Mouse (Mus musculus) liver, postnatal 0 days (tissue): ENCODE measurements around the gene Khdc3. TPM values are rescaled to one million over a fixed set of nuclear protein-coding genes. Genes with fewer than 3 reads are reported as not detected.
"Not testable (repeated sequence)": the region's sequence is repeated elsewhere in the genome, so short reads cannot be mapped to it uniquely, and the experiment has no call there.

Experiments used
- ATAC-seq: fragments of 200-750 bp; cut with Nextera tagmentation; 2 replicates; pipeline ENCODE4 v1.8.0; 2017; ENCODE audit warnings: mild to moderate bottlenecking, moderate library complexity
- DNase-seq: peaks from one replicate; pipeline ENCODE4 v3.0.0-alpha.2; 2016
- H3K27ac ChIP-seq: fragments of 300-500 bp; sonication (generic); 2 replicates; pipeline ENCODE4 v1.5.1; 2014; ENCODE audit warnings: antibody characterized with exemption, moderate library complexity, mild to moderate bottlenecking, low read depth
- H3K27me3 ChIP-seq: fragments of 300-500 bp; sonication (generic); 2 replicates; pipeline ENCODE4 v1.6.1; 2014; ENCODE audit warnings: low read length, control low read depth, mixed read lengths; ENCODE audit not compliant: insufficient read depth
- H3K36me3 ChIP-seq: fragments of 300-500 bp; sonication (generic); replicated peaks from 2 replicates; pipeline ENCODE4 v1.6.1; 2014; ENCODE audit warnings: mild to moderate bottlenecking, control low read depth, low read length, moderate library complexity, mixed read lengths; ENCODE audit not compliant: insufficient read depth
- H3K4me1 ChIP-seq: fragments of 300-500 bp; sonication (generic); 2 replicates; pipeline ENCODE4 v1.6.1; 2014; ENCODE audit warnings: antibody characterized with exemption, mild to moderate bottlenecking, control low read depth; ENCODE audit not compliant: insufficient read depth
- H3K4me2 ChIP-seq: fragments of 300-500 bp; sonication (generic); 2 replicates; pipeline ENCODE4 v1.6.1; 2014; ENCODE audit warnings: low read depth, mild to moderate bottlenecking, low read length, moderate library complexity, mixed read lengths
- H3K4me3 ChIP-seq: fragments of 300-500 bp; sonication (generic); 2 replicates; pipeline ENCODE4 v1.5.1; 2014; ENCODE audit warnings: low read depth, low read length
- H3K9ac ChIP-seq: fragments of 300-500 bp; sonication (generic); replicated peaks from 2 replicates; pipeline ENCODE4 v1.6.1; 2014; ENCODE audit warnings: mild to moderate bottlenecking, moderate library complexity
- H3K9me3 ChIP-seq: fragments of 300-500 bp; sonication (generic); 2 replicates; pipeline ENCODE4 v1.6.1; 2016; ENCODE audit warnings: mild to moderate bottlenecking, control low read depth, low read length, mixed read lengths
- CTCF ChIP-seq: sonication (generic); IDR thresholded peaks from 2 replicates; pipeline ENCODE4 v1.5.1; 2016; ENCODE audit warnings: antibody characterized with exemption, low read depth
- EP300 ChIP-seq: IDR thresholded peaks from 2 replicates; pipeline ENCODE4 v1.6.1; 2016; ENCODE audit warnings: antibody characterized with exemption, low read depth, mild to moderate bottlenecking
- WGBS: fragments of 180-500 bp; shearing (Covaris S2); extraction: QIAGEN DNeasy Blood & Tissue Kit; methylation state at CpG from one replicate; pipeline ENCODE4 v1.1.7; 2014; ENCODE audit not compliant: insufficient replicate concordance; 5-methylcytosine and 5-hydroxymethylcytosine counted together
- polyA plus RNA-seq: library from polyadenylated mRNA; unstranded; fragments of >200 nt; fragmentation: Nextera tagmentation; extraction: Ambion mirVana; gene quantifications from 2 replicates; pipeline ENCODE4 v1.2.1, GENCODE M21; 2015

Gene Khdc3
- polyA plus RNA-seq, 1 experiment from 2014 or later = not detected

DNA sequence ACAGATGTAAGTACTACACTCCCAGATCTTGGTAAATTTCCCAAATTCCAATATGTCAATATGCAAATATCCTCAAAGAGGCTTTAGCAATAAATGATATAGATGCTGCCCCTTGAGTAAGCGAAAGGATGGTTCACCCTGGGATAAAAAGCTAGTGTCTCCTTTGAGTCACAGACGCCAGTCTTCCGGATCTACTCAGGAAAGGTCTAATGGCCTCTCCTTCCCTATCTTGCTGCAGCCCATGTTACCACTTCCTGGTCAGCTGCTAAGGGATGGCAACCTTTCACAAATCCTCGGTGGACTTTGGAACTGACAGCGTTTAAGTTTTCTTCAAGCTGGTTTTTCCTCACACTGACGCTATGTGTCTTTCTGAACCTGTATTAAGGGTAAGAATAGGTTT, 32.9 kb upstream of the Khdc3 start:
- H3K9me3 ChIP-seq = no peaks in the 10 kb centered on the region
- H3K4me1 ChIP-seq = peaks cover 17% of the 10 kb centered on the region
- H3K4me2 ChIP-seq = no peak overlapping the region
- DNase-seq (no peak), ATAC-seq (peak; percentile 33; the same call in 1 of the 2 replicates)
- peak overlapping the region; percentile 74; the same call in 1 of the 2 replicates for H3K27ac ChIP-seq
- no peaks in the 10 kb centered on the region for H3K27me3 ChIP-seq
- no peaks in the 10 kb centered on the region; the same call in 1 of the 2 replicates for H3K36me3 ChIP-seq
- no peak overlapping the region; the same call in 1 of the 2 replicates for H3K9ac ChIP-seq
- 37% methylated on average over 6 of the region's 6 CpGs for WGBS
- H3K4me3 ChIP-seq = no peak overlapping the region
- TF ChIP-seq EP300 = no peak; the same call in 1 of the 2 replicates
- TF ChIP-seq CTCF = no peak

- 0 out of 2 replicates have a peak, but pooled peaks have one; percentile 6 for ATAC-seq
- no peaks in the 10 kb centered on the region for H3K27me3 ChIP-seq
- H3K4me1 ChIP-seq = peaks cover 17% of the 10 kb centered on the region
- H3K4me3 ChIP-seq = no peak overlapping the region
- peak; percentile 29 for TF ChIP-seq CTCF
- peak; percentile 38; the same call in 1 of the 2 replicates for TF ChIP-seq EP300
- no peaks in the 10 kb centered on the region; the same call in 1 of the 2 replicates for H3K36me3 ChIP-seq
- DNase-seq = no peak
- 39% methylated on average over 10 of the region's 10 CpGs for WGBS
- no peaks in the 10 kb centered on the region for H3K9me3 ChIP-seq
- peak overlapping the region; percentile 55 for H3K27ac ChIP-seq
- no peak overlapping the region for H3K4me2 ChIP-seq
- H3K9ac ChIP-seq = no peak overlapping the region
Measured at GRCm38 (mm10) chr9:73070971-73071659, 30.5 kb upstream of the Khdc3 start.

- DNase-seq (no peak), ATAC-seq (no peak)
- 55% methylated on average over 8 of the region's 8 CpGs for whole genome bisulfite sequencing
- no peaks in the 10 kb centered on the region; the same call in 1 of the 2 replicates for H3K36me3 ChIP-seq
- no peak overlapping the region for H3K9ac ChIP-seq
- no peaks in the 10 kb centered on the region for H3K9me3 ChIP-seq
- peak overlapping the region; percentile 27; the same call in 1 of the 2 replicates for H3K4me2 ChIP-seq
- no peaks in the 10 kb centered on the region for H3K27me3 ChIP-seq
- no peak for TF ChIP-seq CTCF
- TF ChIP-seq EP300 = no peak
- H3K4me3 ChIP-seq = 0 out of 2 replicates have a peak overlapping the region, but pooled peaks have one; percentile 5
- peaks cover 17% of the 10 kb centered on the region for H3K4me1 ChIP-seq
- peak overlapping the region; percentile 32; the same call in 1 of the 2 replicates for H3K27ac ChIP-seq
Measured at GRCm38 (mm10) chr9:73072426-73072825, 29.2 kb upstream of the Khdc3 start.

DNA sequence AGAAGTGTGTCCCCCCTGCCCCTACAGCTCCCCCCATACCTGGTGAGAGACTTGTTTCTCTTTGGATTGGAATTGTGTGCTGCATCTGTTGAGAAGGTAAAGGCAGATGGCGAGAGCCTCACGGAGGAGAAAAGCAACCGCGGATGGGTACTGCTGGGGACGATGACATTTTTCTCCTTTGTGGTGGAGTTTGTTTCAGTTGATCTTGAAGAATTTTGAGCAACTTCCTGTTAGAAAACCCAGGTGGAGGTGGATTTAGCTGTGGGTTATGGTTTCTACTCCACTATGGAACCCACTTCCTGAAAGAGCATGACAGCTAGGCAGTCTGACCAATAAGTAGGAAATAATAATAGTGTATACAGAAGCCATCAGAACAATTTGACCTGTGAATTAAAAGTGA, 28.5 kb upstream of the Khdc3 start:
- WGBS = 42% methylated on average over 5 of the region's 5 CpGs
- peak overlapping the region; percentile 27; the same call in 1 of the 2 replicates for H3K4me2 ChIP-seq
- no peaks in the 10 kb centered on the region for H3K9me3 ChIP-seq
- H3K27me3 ChIP-seq = no peaks in the 10 kb centered on the region
- H3K4me3 ChIP-seq = 0 out of 2 replicates have a peak overlapping the region, but pooled peaks have one; percentile 5
- DNase-seq (no peak), ATAC-seq (no peak)
- TF ChIP-seq CTCF (no peak), EP300 (no peak)
- no peak overlapping the region for H3K9ac ChIP-seq
- peaks cover 9% of the 10 kb centered on the region for H3K4me1 ChIP-seq
- H3K27ac ChIP-seq = peak overlapping the region; percentile 32; the same call in 1 of the 2 replicates
- H3K36me3 ChIP-seq = no peaks in the 10 kb centered on the region

- ATAC-seq, H3K9ac ChIP-seq, H3K4me3 ChIP-seq, DNase-seq, H3K4me1 ChIP-seq, H3K27ac ChIP-seq, H3K4me2 ChIP-seq, H3K36me3 ChIP-seq, H3K27me3 ChIP-seq, H3K9me3 ChIP-seq: not testable (repeated sequence)
- 78% methylated on average over 11 of the region's 12 CpGs for WGBS
Measured at GRCm38 (mm10) chr9:73079349-73079748, 22.3 kb upstream of the Khdc3 start.

DNA sequence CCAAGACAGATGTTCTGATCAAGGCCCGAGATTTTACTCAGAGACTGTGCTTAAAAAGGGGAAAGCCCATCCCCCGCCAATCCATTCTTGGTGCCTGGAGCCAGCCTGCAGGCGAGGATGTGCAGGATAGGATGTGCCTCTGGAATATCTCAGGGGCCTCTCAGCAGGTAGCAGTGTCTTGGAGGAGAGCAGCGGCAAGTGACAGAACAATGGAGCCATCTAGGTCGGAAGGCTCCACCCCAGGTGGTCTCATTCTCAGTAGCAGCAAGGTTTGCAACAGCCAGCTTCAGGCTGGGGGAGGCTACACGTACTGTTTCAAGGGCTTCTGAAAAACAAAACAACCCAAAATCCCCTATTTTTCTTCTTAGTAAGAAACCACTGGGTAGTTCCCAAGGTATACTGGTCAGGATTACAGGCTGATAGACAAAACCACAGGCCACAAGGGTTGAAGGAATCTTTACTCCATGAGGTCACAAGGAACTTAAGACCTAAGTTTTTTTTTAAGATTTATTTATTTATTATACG, 21.8 kb upstream of the Khdc3 start:
- 78% methylated on average over 7 of the region's 7 CpGs for WGBS
- H3K36me3 ChIP-seq = no peaks in the 10 kb centered on the region
- no peak for ATAC-seq

More for the DNA sequence above, 21.8 kb upstream of the Khdc3 start:
- H3K9me3 ChIP-seq = no peaks in the 10 kb centered on the region
- H3K4me3 ChIP-seq = no peak overlapping the region
- TF ChIP-seq CTCF (no peak), EP300 (no peak)
- H3K27ac ChIP-seq = no peak overlapping the region
- no peak for DNase-seq
- no peak overlapping the region for H3K4me2 ChIP-seq
- H3K9ac ChIP-seq = no peak overlapping the region
- H3K4me1 ChIP-seq = peaks cover 2% of the 10 kb centered on the region; the same call in 1 of the 2 replicates
- H3K27me3 ChIP-seq = no peaks in the 10 kb centered on the region
